Mouse (Mus musculus): ENCODE measurements at regions not wholly inside any gene's neighbourhood (a gene's known extent, or its start where the extent isn't known, plus 50 kb on each side); places are given as distances from the start of the nearest gene placed in this dataset.

- no peak for DNase-seq
These were observed 57.8 kb upstream of the Rmdn2 start for GRCm38 (mm10) chr17:79553850-79554249.

DNA sequence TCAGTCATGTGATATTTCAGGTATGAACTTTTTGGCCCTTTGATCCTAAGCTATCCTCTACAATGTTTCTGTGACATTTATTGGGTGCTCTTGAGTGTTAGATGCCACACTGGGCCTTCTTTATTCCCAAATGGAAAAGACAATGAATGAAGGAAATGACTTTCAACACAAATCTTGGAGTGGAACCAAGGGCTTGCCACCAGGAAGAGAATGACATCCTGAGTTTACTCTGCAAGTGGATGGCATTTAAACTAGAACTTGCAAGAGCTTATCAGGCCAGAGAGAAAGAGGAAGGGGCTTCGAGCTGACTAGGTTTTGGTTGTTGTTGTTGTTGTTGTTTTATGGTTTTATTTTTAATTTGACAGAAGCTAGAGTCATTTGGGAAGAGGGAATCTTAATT, 56.1 kb upstream of the Rmdn2 start:
- DNase-seq = no peak

Data from retina, postnatal 1 day (tissue).